11 mouse cellular contexts compared by ENCODE assay signal in genomic region chr14:55011116-55011515, GRCm38 (mm10). TPM values are rescaled to one million over a fixed set of nuclear protein-coding genes. Genes with fewer than 3 reads are reported as not detected.
A peak's percentile ranks its signal among the peaks of the same experiment; 100 is the strongest.
DNase-seq lines count a peak whose midpoint lies in the region; ATAC-seq lines count a peak whose summit lies in the region.
"Had no signal": no experiment of that assay in that cellular context is flagged by ENCODE, and none has a peak within 500 bp of the region (broad histone marks: within the 10 kb centered on the region; RNA-seq: fewer than 3 reads in every experiment).

No protein-coding gene starts in this region.

- no peak for ATAC-seq in CD4-positive, CD25-positive, alpha-beta regulatory T cell, adult 4 months
- no peak for ATAC-seq in megakaryocyte, adult 5-6 weeks (ENCODE audit: poor library complexity, severe bottlenecking)

- DNase-seq in CD4-positive, CD25-positive, alpha-beta regulatory T cell, adult 2 months (ENCODE audit: low read depth, low spot score) = peak; percentile 42
- peak; percentile 30 for DNase-seq in kidney, adult 9 months
- DNase-seq in kidney, postnatal 14 days = no peak
- peak; percentile 26 for DNase-seq in thymus, postnatal 25 days
- no peak for DNase-seq in thymus, postnatal 0 days (ENCODE audit: low spot score)
- no peak for DNase-seq in Muller cell, postnatal 12 days (ENCODE audit: inconsistent ontology term)

RNA-seq across cellular contexts. Expression of gene Ngdn, which starts 4.1 kb away (rescaled TPM):
- polyA plus RNA-seq in CD4-positive, CD25-positive, alpha-beta regulatory T cell, adult 4 months (2017; shearing (Covaris generic)) = 100 to 1,000 TPM; 181 to 192 TPM
- 128 and 129 TPM in 2 replicates for polyA plus RNA-seq in thymus, postnatal 0 days (2015; fragmentation: Nextera tagmentation; extraction: Ambion mirVana)
- total RNA-seq in megakaryocyte, adult 5-6 weeks (2015) = 56.1 and 56.9 TPM in 2 replicates
- 32.9 and 52.7 TPM in 2 replicates for total RNA-seq in megakaryocyte, adult 5-6 weeks (2017)

RNA-seq across cellular contexts. Expression of gene Myh7, which starts 16.7 kb away (rescaled TPM):
- polyA plus RNA-seq in CD4-positive, CD25-positive, alpha-beta regulatory T cell, adult 4 months (2017; shearing (Covaris generic)) = not detected
- 0.49 and 0.55 TPM in 2 replicates for polyA plus RNA-seq in thymus, postnatal 0 days (2015; fragmentation: Nextera tagmentation; extraction: Ambion mirVana)
- not detected in 2 replicates for total RNA-seq in megakaryocyte, adult 5-6 weeks (2015)
- total RNA-seq in megakaryocyte, adult 5-6 weeks (2017) = not detected in 2 replicates
- polyA plus RNA-seq: spleen, adult 2 months had no signal

RNA-seq across cellular contexts. Expression of gene Gm17428, which starts 34.4 kb away (rescaled TPM):
- not detected for polyA plus RNA-seq in CD4-positive, CD25-positive, alpha-beta regulatory T cell, adult 4 months (2017; shearing (Covaris generic))
- not detected in 2 replicates for polyA plus RNA-seq in thymus, postnatal 0 days (2015; fragmentation: Nextera tagmentation; extraction: Ambion mirVana)
- total RNA-seq in megakaryocyte, adult 5-6 weeks (2015) = not detected in 2 replicates
- total RNA-seq in megakaryocyte, adult 5-6 weeks (2017) = not detected in 2 replicates
- polyA plus RNA-seq: hindbrain, embryonic 14.5 days; limb, embryonic 15.5 days; spleen, adult 2 months had no signal

RNA-seq across cellular contexts. Expression of gene Myh6, which starts 44.4 kb away (rescaled TPM):
- not detected for polyA plus RNA-seq in CD4-positive, CD25-positive, alpha-beta regulatory T cell, adult 4 months (2017; shearing (Covaris generic))
- 0.34 and 0.35 TPM in 2 replicates for polyA plus RNA-seq in thymus, postnatal 0 days (2015; fragmentation: Nextera tagmentation; extraction: Ambion mirVana)
- not detected in 2 replicates for total RNA-seq in megakaryocyte, adult 5-6 weeks (2015)
- not detected in 2 replicates for total RNA-seq in megakaryocyte, adult 5-6 weeks (2017)

Comparison
In these comparisons a context has a peak if more than half of its experiments do, and no peak if none do; other contexts are left out.
1. DNase-seq: peak in CD4-positive, CD25-positive, alpha-beta regulatory T cell, adult 2 months (single experiment), kidney, adult 9 months (single experiment) and thymus, postnatal 25 days (single experiment); none in kidney, postnatal 14 days (single experiment), thymus, postnatal 0 days (single experiment) and Muller cell, postnatal 12 days (single experiment).